Mouse (Mus musculus) megakaryocyte progenitor cell, adult 5-6 weeks (primary cell): ENCODE measurements around the gene Gnb3. TPM values are rescaled to one million over a fixed set of nuclear protein-coding genes. Genes with fewer than 3 reads are reported as not detected.
"Not testable (repeated sequence)": the region's sequence is repeated elsewhere in the genome, so short reads cannot be mapped to it uniquely, and the experiment has no call there.

Experiments
- ATAC-seq: replicated peaks from 2 replicates; pipeline ENCODE4 v1.8.0; 2016; ENCODE audit warnings: mild to moderate bottlenecking, moderate TSS enrichment, inconsistent platforms; ENCODE audit not compliant: poor library complexity
- total RNA-seq, 2 experiments: library from RNA; stranded (forward) in 1 of 2; stranded (reverse) in 1 of 2; fragments of 157-497, 149-512 nt in 1 of 2; fragments of 200-1000 nt in 1 of 2; gene quantifications; 2 replicates each; pipeline versions ENCODE4 v1.2.3 to v1.2.4; 2015 to 2017

The Gnb3 gene
- total RNA-seq, 2 experiments from 2014 or later, result not detected

DNA sequence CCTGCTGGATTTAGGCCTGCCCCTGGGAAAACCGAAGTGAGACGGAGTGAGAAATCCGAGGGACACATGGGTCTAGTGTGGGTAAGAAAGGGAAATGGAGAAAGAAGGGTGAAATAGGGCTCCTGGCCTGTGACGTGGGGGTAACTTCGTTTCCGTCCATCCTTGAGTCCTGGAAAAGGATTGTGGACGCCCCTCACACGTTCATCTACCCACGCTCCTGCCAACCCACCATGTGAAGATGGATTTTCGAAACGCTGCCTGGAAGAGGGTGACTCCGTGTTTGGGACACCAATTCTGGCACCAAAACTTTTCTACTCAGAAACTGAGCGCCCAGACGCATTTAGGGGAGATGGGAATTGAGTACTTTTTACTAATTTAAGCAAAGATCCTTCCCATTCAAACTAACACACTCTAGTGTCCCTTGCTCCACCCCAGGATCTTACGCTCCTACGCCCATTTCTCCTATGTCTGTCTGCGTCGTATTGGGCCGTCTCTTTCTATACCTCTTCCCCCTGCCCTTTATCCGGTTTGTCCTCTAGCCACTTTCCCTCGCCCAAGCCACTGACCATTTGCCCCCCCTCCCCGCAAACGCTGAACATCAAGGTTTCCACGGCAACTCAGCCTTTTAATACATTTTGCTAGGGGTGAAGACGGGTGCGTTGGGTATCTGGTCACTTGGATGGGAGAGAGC lies 17.9 kb upstream of the Gnb3 start:
- ATAC-seq, result no peak

DNA sequence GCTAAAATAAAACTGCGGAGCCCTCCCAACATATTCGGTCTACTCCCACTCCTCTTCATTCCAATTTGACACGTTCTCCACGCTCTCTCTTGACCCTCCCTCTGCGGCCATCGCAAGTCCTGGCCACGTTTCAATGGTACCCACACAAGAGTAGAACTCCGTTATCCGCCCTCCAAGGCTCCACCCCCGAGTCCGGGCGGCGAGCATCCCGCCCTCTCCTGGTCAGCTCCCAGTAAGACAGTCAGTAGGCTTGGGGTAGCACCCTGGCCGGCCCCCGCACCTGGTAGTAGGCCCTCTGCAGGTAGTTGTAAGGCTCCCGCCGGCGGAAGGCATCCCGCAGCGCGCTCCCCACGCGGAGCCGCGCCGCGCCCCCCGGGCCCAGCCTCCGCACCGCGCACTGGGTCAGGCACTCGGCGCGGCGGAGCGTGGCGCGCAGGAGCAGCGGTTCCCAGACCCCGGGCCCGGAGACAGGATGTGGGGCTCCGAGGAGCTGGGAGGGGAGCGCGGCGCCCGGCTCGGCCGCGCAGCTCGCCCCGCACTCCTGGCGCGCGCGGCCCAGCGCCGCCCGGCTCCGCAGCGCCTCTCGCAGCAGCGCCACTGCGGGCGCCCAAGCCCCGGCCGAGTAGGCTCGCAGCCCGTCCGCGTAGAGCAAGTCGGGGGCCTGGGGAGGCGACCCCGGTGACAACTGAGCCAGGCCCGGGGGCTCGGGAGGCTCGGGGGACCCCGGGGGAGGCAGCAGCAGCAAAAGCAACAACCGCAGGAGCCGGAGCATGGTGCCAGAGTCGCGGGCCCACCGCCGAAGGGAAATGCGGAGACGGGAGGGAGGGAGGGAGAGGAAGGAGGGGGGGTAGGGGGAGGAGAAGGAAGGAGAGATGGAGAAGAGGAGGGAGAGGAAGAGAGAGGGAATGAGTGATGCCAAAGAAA lies 17.1 kb upstream of the Gnb3 start, which contains the start of gene P3h3:
Gene P3h3 (minus strand): TSS at position 837 of the 924 bp plus-strand sequence.
- peak; percentile 84 for ATAC-seq

DNA sequence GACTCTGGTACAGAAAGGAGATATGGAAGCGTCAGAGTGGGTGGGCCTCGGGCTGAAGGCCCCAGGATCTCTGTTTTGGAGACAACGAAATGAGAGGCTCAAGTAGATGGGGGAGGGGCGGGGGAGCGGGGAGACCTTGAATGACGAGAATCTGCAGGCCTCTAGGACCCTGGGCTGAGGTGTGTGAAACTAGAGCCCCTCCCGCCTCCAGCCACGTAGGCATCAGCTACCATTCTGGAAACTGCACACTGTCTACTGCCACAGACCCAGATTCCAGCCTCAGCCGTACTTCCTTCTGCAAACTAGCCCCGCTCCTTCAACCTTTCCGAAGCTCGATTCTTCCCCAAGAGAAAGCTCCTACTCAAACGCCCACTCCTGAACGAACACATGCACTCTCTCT lies 16.2 kb upstream of the Gnb3 start:
- ATAC-seq, result no peak

DNA sequence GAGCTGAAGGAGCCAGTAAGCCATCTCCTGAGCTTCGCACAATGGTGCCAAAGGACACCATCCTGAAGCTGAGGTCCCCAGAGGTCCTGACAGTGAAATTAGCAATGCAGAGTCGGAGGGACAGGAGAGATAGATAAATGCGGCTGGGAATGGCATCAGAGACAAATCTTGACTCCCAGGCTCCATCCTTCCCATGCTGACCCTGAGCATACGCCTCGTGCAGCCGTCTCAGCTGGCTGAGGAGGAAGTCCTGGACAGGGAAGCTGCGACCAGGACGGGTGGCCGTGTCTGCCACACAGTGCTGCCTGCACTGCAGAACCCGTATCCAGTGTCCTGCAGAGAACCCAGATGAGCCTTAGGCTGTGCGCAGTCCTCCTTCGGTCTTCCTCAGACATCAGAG lies 14.6 kb upstream of the Gnb3 start:
- ATAC-seq, result no peak

DNA sequence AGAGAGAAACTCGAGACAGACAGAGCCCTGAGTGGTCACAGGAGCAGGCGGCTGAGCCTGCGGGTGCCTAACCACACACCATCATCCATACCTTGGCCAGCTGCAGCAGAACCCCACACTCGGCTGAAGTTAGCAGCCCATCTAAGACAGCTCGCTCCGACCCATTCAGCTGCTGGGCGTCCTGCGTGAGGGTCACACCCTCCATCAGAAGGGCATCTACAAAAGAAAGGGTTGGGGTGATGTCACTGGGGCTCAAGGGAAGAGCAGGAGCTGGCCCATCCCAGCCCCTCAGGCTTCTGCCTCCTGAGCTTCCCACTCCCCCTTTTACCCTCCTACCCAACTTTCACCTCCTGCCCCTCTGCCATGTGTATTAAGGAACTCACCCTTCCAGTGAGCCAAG lies 10.5 kb upstream of the Gnb3 start:
- ATAC-seq, result no peak

DNA sequence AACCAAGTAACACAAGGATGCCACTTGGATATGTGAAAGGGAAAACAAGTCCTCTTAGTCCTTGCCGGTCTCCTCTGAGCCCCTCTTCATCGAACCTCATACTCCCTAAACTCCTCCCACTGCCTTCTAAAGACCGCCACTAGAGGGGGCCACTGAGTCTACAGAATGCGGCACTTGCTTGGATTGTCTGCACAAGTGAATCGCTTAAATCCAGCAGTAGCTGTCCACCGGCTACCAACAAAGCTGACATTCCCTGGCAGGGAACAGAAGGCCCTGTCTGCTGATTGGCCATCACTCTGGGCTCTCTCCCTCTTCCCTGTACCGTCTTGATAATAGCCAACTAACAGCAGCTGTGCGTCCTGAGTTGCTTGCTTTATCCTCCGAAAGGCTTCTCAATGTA lies 7.2 kb upstream of the Gnb3 start:
- ATAC-seq, result peak; percentile 98

DNA sequence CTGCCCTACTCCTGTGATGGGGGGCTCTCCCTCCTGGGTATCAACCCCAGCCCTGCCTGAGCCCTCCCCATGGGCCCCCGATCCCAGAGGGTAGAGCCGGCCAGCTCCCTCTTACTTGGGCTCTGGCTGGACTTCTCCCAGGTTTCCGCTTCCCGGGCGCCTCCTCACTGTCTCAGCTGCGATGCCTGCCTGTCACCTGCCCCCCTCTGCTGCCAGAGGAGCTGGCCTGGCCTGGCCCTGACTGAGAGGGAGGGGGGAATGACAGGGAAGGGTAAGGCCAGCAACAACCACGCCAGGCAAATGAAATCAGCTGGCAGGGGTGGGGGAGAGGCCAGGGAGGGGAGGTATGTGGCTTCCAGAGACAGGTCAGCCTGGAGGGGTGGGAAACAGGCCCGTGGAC lies 270 bp downstream of the Gnb3 start:
- ATAC-seq, result no peak

DNA sequence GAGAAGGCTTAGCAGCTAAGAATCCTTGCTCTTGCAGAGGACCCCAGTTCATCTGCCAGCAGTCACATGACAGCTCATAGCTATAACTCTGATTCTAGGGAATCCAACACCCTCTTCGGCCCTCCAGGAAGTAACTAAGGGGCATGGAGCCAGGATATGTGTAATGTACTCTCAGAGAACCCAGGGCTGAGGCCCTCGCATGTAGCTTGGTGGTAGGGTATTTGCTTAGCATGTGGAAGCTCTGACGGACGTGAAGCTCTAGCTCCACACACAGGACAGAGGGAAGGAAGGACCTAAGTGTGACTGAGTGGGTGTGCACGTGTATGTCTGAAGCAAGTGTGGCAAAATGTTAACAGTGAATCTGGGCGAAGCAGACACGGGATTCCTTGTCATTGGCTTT lies 3.7 kb downstream of the Gnb3 start:
- ATAC-seq, result no peak

DNA sequence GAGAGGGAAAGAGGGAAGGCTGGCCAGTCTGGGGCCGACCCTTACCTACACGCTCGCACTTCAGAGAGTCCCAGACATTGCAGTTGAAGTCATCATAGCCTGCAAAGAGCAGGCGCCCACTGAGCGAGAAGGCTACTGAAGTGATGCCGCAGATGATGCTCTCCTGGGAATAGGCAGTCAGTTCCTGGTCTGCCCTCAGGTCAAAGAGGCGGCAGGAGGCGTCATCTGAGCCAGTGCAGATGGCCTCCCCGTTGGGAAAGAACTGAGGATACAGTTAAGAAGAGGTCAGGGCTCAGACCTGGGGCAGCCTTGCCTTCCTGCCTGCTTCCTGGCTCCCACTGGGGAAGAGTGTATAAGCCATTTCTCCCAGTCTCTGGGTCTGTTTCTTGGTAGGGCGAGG lies 4.5 kb downstream of the Gnb3 start:
- ATAC-seq, result no peak

DNA sequence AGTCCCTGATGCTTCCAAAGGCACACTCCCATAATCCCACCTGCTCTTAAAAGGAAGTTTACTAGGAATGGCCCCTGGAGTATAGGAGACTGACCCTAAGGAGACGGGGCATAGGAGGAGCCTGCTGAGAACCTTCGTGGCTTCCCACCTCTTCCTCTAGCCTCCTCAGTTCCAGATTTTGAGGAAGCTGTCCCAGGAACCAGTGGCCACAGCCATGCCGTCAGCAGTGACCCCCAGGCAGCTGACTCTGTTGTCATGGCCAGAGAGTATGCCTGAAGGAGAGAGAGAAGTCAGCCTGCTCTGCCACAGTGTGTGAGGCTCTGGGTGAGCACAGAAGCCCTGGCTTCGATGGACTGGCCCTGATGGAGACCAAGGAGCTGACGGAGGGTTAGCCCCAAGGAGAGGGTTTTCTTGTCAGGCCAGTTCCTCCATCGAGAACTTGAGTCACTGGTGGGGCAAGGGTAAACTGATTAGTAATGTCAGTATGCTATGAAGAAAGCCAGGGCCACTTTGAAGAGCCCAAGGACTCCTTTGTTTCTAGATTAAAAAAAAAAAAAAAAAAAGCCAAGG lies 5.5 kb downstream of the Gnb3 start:
- no peak for ATAC-seq

DNA sequence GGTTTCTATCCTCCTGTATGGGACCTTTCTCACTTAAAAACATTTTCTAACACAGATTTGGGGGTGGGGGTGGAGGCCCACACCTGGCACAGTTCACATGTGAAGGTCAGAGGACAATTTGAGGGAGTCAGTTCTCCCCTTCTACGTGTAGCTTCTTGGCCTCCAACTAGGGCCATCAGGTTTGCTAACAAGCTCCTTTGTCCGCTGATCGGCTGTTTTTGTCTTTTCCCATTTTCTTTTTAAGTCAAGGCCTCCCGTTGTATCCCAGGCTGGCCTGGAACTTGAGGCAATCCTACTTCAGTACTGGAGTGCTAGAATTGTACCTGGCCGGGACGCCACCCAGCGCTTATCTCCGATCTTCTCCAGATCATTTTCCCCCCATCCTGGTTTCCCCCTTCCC lies 8.4 kb downstream of the Gnb3 start:
- ATAC-seq, result no peak

DNA sequence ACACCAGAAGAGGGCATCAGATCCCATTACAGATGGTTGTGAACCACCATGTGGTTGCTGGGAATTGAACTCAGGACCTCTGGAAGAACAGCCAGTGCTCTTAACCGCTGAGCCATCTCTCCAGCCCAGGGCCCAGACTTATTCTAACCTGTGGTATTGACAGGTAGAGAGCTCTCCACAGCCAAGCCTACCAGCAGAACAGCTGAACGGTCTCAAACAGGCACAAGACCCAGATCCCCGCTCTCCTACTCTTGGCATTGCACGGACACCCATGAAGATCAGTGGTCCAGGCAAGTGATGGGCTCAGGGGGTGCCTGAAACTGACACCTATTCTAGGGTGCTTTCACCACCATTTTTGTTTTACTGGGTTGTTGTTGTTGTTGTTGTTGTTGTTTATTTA lies 8.9 kb downstream of the Gnb3 start:
- not testable (repeated sequence) for ATAC-seq

DNA sequence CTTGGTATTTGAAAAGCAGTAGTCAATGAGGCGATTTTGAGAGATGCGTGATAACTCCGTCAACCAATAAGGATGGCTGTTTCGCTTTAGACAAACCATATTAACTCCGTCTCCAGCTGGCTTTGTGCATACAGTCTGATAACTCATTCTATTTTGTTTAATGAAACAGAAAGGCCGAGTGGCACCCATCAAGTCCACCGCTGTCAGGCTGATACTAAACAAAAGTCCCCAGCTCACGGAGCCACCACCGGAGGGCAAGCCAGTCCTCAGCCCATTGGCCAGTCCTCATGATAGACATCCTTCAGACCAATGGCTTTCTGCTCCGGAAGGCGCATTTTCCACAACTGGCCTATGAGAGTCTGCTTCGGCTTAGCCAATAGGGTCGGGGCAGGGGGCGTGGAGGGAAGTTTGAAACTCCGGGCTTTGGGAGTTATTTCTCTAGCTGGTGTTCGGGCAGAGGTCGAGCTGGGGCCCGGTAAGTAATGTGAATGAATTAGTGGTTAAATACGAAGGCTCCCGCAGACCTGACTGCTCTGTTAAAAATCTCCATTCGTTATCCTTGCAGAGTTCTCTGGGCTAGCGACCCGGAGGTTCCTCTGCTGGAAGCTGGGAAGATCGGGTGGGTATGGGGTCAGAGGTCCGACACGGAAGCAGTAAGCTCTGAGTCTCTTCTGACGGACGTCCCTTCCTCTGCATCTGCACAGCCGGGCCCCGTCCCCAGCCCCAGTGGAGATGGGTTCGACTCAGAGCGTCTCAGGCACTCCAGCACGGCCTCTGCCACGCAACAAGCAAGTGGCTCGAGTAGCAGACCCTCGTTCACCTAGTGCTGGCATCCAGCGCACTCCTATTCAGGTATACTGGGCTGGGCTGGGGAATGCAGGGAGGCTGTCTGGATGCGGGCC lies 10.0 kb downstream of the Gnb3 start:
- ATAC-seq, result peak; percentile 59

DNA sequence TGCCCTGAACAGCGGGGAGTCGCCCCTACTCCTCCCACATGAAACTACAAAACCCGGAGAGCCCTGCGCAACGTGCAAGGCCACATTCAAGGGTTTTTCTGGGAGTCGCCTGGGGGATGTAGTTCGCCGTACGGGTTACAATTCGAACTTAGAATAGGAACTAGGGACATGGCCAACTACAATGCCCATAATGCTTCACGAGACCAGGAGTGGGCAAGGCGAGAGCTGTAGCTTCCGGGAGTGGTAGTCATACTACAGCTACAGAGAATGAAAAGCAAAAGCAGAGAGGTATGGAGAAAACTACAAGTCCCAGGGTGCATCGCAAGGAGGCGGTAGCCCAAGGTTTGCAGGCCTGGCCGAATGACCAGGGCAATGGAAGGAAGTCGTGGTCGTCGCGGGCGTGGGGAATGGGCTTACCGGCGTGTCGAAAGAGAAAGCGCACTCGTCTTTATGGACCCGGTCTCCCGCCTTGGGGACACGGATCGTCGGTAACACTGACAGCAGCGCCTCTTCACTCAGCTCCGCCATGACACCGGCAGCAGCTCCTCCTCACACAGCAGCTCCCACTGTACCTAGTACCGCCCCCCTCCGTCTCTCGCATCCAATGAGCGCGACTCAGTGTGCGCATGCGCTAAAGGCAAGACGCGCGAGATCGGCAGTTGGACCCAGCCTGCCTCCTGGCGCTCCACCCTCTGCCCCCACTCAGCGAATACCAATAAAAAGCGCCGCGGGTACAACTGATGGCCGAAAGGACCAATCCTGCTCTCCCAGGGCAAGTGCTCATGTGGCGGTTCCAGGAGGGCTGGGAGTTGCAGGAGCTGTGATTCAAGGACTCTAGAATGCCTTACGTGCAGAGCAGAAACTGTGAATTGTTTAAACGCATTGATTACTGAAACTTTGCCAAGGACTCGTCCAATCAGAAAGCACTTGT lies 10.9 kb downstream of the Gnb3 start, which contains the start of the genes Usp5 and Cdca3:
Gene Usp5 (minus strand): TSS at position 617 of the 931 bp plus-strand sequence.
Gene Cdca3 (plus strand): TSS at position 680 of the 931 bp plus-strand sequence.
- ATAC-seq, result peak; percentile 74

DNA sequence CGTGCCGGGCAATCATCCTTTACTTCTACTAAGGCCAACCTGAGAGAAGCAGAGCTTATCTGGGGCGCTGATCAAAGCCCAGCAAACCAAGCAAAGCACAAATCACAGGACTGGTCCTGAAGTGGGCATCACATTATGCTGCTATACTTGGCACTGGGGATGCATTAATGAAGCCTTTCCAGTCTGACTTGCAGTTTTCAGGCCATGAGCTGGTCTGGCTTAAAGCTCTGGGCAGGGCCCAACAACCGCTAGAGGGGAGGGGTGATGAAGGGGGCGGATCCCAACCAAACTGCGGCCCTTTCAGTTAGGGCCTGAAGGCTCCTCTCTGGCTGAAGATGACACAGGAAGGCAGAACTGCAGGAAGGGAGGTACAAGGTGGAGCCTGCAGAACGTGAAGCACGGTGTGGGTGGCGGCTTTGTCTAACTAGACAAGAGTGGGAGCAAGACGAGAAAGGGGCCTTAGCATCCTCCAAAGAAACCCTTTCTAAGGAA lies 11.9 kb downstream of the Gnb3 start:
- peak; percentile 32 for ATAC-seq

DNA sequence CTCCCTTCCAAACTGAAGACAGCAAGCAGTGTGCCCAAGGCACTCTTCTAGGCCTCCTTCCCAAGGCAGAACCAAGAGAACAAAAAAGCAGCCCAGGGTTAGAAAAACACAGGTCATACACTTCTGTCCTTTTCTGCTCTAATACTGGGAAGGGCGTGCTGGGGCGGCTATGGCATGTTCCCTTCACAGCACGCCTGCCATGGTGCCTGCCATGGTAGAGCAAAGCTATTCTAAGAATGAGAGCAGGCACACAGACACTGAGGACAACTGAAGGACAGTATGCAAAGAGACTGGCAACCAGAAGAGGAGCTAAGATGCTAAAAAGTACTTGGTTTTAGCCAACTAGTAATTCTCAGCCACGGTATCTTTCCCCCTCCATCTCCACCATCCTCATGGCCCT lies 18.0 kb downstream of the Gnb3 start:
- ATAC-seq, result no peak

DNA sequence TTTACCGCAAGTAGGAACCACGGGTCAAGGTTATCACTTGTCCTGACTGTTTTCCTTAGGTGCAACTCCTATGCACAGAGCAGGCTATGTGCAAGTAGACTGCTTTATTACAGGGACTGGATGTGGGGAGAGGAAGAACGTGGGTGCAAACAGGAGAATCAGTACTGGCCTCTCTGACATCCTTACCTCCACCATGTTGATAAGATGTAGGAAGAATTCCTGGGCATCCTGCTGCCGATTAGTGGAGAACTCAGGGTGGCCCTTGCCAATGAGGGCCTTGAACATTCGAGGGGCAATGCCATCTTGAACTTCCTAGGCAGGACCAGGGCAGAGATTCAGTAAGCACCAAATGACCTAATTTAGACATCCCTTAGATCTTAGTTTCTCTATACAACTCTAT lies 19.2 kb downstream of the Gnb3 start:
- no peak for ATAC-seq

DNA sequence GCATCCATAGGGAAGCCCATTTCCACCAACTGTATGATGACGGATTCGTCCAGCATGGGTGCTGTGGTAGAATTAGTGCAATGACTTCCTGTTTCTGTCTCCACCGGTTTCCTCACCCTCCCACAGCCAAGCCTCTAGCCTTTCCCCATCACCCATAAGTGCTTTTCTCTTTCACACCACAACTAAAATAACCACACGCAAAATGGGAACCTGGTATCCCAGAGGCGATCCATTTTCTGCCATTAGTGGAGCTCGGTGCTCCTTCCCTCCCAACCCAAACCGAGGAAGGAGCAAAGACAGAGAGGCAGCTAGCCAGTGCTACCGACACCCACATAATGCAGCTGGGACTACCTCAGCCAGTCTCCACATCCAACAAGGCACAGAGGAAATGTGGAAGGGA lies 22.1 kb downstream of the Gnb3 start:
- peak; percentile 64 for ATAC-seq

DNA sequence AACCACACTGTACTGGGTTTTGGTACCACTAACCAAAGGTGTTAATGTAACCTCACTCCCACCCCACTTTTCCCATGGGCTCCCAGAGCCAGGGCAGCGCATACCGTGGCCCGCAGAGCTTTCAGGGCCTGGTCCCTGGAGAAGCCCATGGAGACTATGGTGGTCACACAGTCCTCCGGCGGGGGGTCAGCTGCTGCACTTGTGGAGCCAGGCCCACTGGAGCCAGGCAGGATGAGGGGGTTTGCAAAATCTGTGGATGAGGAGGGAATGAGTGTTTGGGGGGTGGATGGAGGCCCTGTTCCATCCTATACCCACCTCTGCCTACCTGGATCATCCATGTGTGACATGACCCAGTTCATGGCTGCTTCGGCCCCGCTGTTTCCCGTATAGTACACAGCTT lies 22.5 kb downstream of the Gnb3 start:
- ATAC-seq, result no peak
